Mouse (Mus musculus) heart, adult 2 months (tissue): ENCODE measurements around the gene Klra4. TPM values are rescaled to one million over a fixed set of nuclear protein-coding genes. Genes with fewer than 3 reads are reported as not detected.
A peak's percentile ranks its signal among the peaks of the same experiment; 100 is the strongest.
"Not testable (repeated sequence)": the region's sequence is repeated elsewhere in the genome, so short reads cannot be mapped to it uniquely, and the experiment has no call there.

ENCODE experiments used
- DNase-seq, 2 experiments: peaks; one replicate each; pipeline ENCODE4 v3.0.0; 2021
- H3K27ac ChIP-seq: fragments of 200-600 bp; 2 replicates; pipeline ENCODE4 v1.8.1; 2022
- H3K27me3 ChIP-seq: fragments of 200-500 bp; 2 replicates; pipeline ENCODE4 v1.6.1; 2012; ENCODE audit warnings: mild to moderate bottlenecking, low read length, inconsistent platforms, mixed read lengths; ENCODE audit not compliant: control insufficient read depth, insufficient read depth
- H3K36me3 ChIP-seq: fragments of 200-500 bp; 2 replicates; pipeline ENCODE4 v1.6.1; 2012; ENCODE audit warnings: low read length, inconsistent platforms; ENCODE audit not compliant: control insufficient read depth, insufficient read depth
- H3K4me1 ChIP-seq: fragments of 200-500 bp; 2 replicates; pipeline ENCODE4 v1.6.1; 2011; ENCODE audit warnings: low read length; ENCODE audit not compliant: control insufficient read depth, insufficient read depth
- H3K4me3 ChIP-seq: fragments of 200-600 bp; 2 replicates; pipeline ENCODE4 v1.8.1; 2022
- H3K79me2 ChIP-seq: fragments of 200-500 bp; replicated peaks from 2 replicates; pipeline ENCODE4 v1.6.1; 2012; ENCODE audit warnings: mild to moderate bottlenecking, inconsistent platforms, low read length, moderate library complexity, mixed read lengths; ENCODE audit not compliant: control insufficient read depth, insufficient read depth
- H3K9ac ChIP-seq: fragments of 200-500 bp; 2 replicates; pipeline ENCODE4 v1.6.1; 2012; ENCODE audit warnings: low read depth, mild to moderate bottlenecking, control low read depth, inconsistent platforms, low read length, mixed read lengths
- CTCF ChIP-seq: fragments of 200-600 bp; IDR thresholded peaks from 2 replicates; pipeline ENCODE4 v1.8.1; 2022; ENCODE audit warnings: antibody characterized with exemption, mild to moderate bottlenecking, moderate library complexity
- EP300 ChIP-seq: fragments of 200-500 bp; IDR thresholded peaks from 2 replicates; pipeline ENCODE4 v1.6.1; 2011; ENCODE audit warnings: low read depth, low read length, control low read depth; ENCODE audit not compliant: insufficient read depth
- POLR2A ChIP-seq: fragments of 200-500 bp; IDR thresholded peaks from 2 replicates; pipeline ENCODE4 v1.6.1; 2011; ENCODE audit warnings: mild to moderate bottlenecking, low read depth, low read length, control low read depth; ENCODE audit not compliant: insufficient read depth
- WGBS: fragments of 180-500 bp; shearing (Covaris S2); methylation state at CpG from one replicate; pipeline ENCODE4 v1.1.7; 2018; 5-methylcytosine and 5-hydroxymethylcytosine counted together
- intact Hi-C: fragments of 180-260 bp; cut with DNase I; formaldehyde crosslinking; loops from one replicate; pipeline ENCODE4 v1.15.1; 2025
- long read RNA-seq: library from polyadenylated mRNA; stranded (forward); transcript quantifications from one replicate; pipeline ENCODE4 v2.0.0, GENCODE M21; 2021
- polyA plus RNA-seq: library from polyadenylated mRNA; depleted of rRNA; stranded (reverse); fragments of >200 nt; gene quantifications from 2 replicates; pipeline ENCODE4 v1.2.3, GENCODE M21; 2012; rRNA removed
- total RNA-seq, 2 experiments: library from RNA; stranded (reverse); gene quantifications; 2 replicates each; pipeline ENCODE4 v1.2.3; 2021

Gene Klra4
- not detected for total RNA-seq
- polyA plus RNA-seq, result 0.27 TPM in 1 of 2 replicates, not detected in the other
- long read RNA-seq, result 0 reads

DNA sequence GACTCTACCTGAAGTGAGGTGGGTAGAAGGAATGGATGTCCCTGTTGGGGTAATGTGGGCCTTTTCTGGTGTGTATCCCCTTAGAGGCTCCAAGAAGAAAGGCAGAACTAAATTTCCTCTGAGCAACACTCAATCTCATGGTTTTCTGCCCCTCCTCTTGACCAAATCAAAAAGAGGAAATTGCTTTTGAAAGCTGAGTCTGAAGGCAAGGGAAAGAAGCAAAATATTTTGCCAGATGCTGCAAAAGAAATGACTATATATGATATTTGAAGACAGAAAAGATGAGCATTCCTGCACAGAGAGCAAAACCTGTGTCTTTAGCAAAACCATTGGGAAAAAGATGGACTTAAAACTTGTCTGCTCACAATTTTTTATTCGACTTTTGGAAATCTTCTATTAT lies at the start of gene Klra4:
Gene Klra4, minus strand, starts transcription at position 101 of the 400 bp plus-strand sequence.
- DNase-seq, intact Hi-C loops, H3K4me1 ChIP-seq, H3K9ac ChIP-seq, H3K79me2 ChIP-seq, H3K36me3 ChIP-seq, H3K27me3 ChIP-seq, H3K4me3 ChIP-seq, H3K27ac ChIP-seq: not testable (repeated sequence)
- WGBS, result 33% methylated on average over 1 of the region's 1 CpGs

DNA sequence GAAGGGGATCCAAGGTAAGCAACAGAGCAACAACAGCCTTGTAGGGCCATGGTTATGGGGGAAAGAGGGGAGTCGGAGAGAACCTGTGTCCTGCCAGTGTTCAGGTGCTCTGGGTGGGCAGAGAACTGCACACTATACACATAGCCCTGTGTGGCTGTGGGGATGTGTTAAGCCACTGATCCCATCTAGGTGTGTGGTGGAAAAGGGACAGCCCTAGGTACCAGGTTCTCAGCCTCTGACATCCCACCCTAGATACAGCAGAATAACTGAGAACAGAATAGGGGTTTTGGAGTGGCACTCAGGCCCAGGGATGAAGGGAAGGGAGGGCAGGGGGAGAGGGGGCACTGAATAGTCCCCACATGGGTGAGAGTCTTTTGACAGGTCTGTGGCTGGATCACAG lies 43.4 kb upstream of the Klra4 start:
- Histone ChIP-seq H3K79me2 (no peaks in the 10 kb centered on the region), H3K4me1 (no peaks in the 10 kb centered on the region)
- 77% methylated on average over 1 of the region's 1 CpGs for WGBS

DNA sequence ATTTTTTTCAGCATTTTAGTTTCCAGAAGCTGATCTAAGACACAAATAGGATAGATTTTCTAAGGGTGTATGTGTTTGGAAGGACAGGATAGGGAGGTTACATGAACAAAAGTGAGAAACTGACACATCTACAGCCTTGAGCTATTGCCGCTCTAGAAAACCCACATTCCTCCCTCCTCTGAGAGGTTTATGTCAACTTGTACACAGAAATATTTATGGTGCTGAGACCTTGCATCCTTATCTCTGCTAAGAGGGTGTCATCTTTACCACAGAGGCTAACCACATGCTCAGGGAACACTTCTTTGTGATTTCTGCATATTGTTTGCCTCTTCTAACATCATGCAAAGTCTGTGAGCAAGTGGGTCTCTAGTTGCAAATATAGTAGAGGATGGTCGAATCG lies 35.7 kb upstream of the Klra4 start:
- H3K79me2 ChIP-seq, DNase-seq, H3K27ac ChIP-seq, H3K4me1 ChIP-seq, intact Hi-C loops, H3K36me3 ChIP-seq, H3K4me3 ChIP-seq, H3K9ac ChIP-seq, H3K27me3 ChIP-seq: not testable (repeated sequence)
- 76% methylated on average over 3 of the region's 3 CpGs for WGBS

More for the DNA sequence above, 43.4 kb upstream of the Klra4 start:
- intact Hi-C loops, result no loop called here
- no peaks in the 10 kb centered on the region for H3K27me3 ChIP-seq
- no peak for DNase-seq
- H3K9ac ChIP-seq, result no peak overlapping the region
- H3K36me3 ChIP-seq, result no peaks in the 10 kb centered on the region
- no peak for TF ChIP-seq EP300
- TF ChIP-seq POLR2A, result no peak
- TF ChIP-seq CTCF, result no peak
- no peak overlapping the region for H3K4me3 ChIP-seq
- no peak overlapping the region for H3K27ac ChIP-seq

DNA sequence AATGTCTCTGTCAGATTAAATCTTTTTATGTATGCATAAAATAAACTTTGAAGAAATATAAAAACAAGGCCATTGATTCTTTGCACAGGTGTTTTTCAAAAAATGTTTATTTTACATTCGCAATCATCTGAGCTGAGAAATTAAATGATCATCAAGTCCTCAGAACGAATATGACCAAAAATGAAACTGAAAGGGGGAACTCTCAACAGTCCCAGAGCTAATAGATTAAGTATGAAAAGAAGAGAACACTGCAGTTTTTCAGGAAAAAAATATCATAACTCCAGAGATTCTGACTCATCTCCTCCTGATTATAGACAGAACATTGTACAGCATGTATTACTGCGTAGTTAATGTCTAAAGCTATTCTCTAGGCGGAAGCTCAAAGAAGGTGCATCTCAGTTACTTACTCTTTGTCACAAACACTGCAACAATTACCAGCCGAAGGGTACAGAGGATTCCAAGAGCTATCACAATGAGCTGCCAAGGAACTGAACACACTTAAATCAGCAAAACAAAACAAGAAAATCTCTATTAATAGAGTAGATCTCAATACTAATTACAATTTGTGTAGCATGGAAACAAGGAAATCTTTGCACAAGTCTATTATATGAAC lies 25.4 kb upstream of the Klra4 start:
- no peak overlapping the region for H3K27ac ChIP-seq
- H3K4me1 ChIP-seq, result no peaks in the 10 kb centered on the region
- H3K4me3 ChIP-seq, result no peak overlapping the region
- no peak for DNase-seq
- H3K79me2 ChIP-seq, result no peaks in the 10 kb centered on the region
- H3K9ac ChIP-seq, result no peak overlapping the region
- H3K36me3 ChIP-seq, result no peaks in the 10 kb centered on the region
- WGBS, result 64% methylated on average over 5 of the region's 5 CpGs
- no peak for TF ChIP-seq CTCF
- TF ChIP-seq POLR2A, result no peak
- no peak for TF ChIP-seq EP300
- intact Hi-C loops, result no loop called here
- H3K27me3 ChIP-seq, result no peaks in the 10 kb centered on the region

DNA sequence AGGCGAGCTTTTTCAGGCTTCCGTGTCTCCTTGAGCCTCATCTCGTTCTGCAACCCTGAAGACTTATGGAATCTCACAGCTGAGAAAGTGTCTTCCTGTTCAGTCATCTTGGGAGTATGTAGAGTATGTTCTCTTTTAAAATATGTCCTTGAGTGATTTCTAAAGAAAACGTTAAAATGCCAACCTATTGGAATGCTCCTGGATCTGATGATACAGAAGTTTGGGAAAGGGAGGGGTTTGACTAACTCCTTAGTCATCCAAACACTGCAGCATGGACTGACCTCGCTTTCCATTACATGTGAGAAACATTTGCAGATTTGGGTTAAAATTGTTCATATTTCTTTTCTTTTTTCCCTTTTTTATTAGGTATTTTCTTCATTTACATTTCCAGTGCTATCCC lies 1.9 kb downstream of the Klra4 start:
- intact Hi-C loops, result no loop called here
- no peaks in the 10 kb centered on the region for H3K36me3 ChIP-seq

DNA sequence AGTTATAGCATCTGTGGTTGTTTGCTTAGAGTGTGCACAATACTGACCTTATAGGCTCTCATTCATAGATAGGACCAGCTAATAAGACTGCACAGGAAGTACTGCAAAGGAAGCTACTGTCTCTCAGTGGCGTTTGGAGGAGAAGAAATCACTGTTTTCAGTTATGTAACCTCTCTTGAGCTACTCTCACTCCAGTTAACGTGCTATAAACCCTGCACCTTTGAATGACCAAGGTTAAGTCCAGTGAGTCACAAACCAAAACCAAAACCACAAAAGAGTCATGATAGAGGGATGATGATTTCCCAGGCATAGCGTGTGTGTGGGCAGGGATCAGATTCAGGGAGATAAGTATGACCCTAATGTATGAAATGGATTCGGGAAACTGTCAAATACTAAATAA lies 31.9 kb downstream of the Klra4 start:
- not testable (repeated sequence) for H3K27me3 ChIP-seq, DNase-seq, H3K4me1 ChIP-seq, H3K79me2 ChIP-seq, H3K27ac ChIP-seq, H3K4me3 ChIP-seq, H3K9ac ChIP-seq, H3K36me3 ChIP-seq
- 43% methylated on average over 4 of the region's 4 CpGs for WGBS
- intact Hi-C loops, result loop anchor here (10.0 kb wide), 1 partner anchor 160 kb away; the partner anchor contains the start of gene Klra9

More for the DNA sequence above, 1.9 kb downstream of the Klra4 start:
- Histone ChIP-seq H3K27ac (no peak overlapping the region), H3K9ac (no peak overlapping the region), H3K79me2 (no peaks in the 10 kb centered on the region), H3K4me3 (no peak overlapping the region), H3K27me3 (no peaks in the 10 kb centered on the region), H3K4me1 (no peaks in the 10 kb centered on the region)
- no peak for DNase-seq
- 64% methylated on average over 5 of the region's 5 CpGs for WGBS
- TF ChIP-seq CTCF (no peak), POLR2A (no peak), EP300 (no peak)

DNA sequence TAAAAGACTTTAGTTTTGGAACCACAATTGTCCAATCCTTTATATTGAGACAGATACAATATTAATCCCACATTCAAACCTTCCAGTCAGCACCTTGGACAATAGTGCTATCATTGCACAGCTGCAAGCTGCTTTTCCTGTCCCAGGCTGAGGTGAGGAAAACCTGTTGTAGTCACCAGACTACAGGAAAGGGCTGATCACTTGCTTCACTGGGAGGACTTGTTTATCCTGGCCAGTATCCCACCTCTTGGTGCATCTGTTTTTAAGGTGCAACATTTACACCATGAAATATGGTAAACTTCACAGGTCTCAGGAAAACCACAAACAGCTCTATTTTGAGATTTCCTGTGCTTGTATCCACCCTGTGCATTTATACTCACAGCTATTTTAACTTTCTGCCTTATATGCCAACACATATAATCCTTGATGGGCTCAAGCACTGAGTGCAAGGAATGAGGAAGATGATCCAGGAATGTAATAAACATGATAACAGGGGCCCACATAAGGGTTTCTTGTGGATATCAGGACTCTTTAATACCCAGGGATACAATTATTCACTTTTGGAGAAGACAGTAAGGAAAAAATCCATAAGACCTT lies 35.5 kb downstream of the Klra4 start:
- H3K79me2 ChIP-seq, H3K36me3 ChIP-seq, H3K4me3 ChIP-seq, H3K27ac ChIP-seq, H3K27me3 ChIP-seq, H3K9ac ChIP-seq, H3K4me1 ChIP-seq: not testable (repeated sequence)
- intact Hi-C loops, result loop anchor here (10.0 kb wide), 1 partner anchor 163 kb away; the partner anchor contains the start of gene Klra9
- DNase-seq, result peak in 1 of 2 experiments; percentile 2
